Mouse (Mus musculus): ENCODE measurements at regions not wholly inside any gene's neighbourhood (a gene's known extent, or its start where the extent isn't known, plus 50 kb on each side); places are given as distances from the start of the nearest gene placed in this dataset.

GRCm38 (mm10) chr3:17772886-17773285, 175.3 kb upstream of the Cypt12 start:
- ATAC-seq (ENCODE audit: extremely low read depth, insufficient number of reproducible peaks, low FRiP score, low TSS enrichment): no peak
- H3K27me3 ChIP-seq (replicated peaks): no peaks in the 10 kb centered on the region
- no peak overlapping the region for H3K4me2 ChIP-seq
- H3K27ac ChIP-seq (replicated peaks): no peak overlapping the region
- H3K4me3 ChIP-seq: no peak overlapping the region
- no peaks in the 10 kb centered on the region for H3K36me3 ChIP-seq
- no peaks in the 10 kb centered on the region for H3K4me1 ChIP-seq
- 69% methylated on average over 1 of the region's 1 CpGs for WGBS
- H3K9ac ChIP-seq: no peak overlapping the region
- H3K9me3 ChIP-seq: no peaks in the 10 kb centered on the region

- Histone ChIP-seq H3K36me3 (no peaks in the 10 kb centered on the region), H3K4me3 (no peak overlapping the region), H3K27me3 (replicated peaks) (peaks cover 7% of the 10 kb centered on the region; the same call in 1 of the 2 replicates), H3K4me2 (no peak overlapping the region), H3K27ac (replicated peaks) (no peak overlapping the region), H3K9me3 (no peaks in the 10 kb centered on the region), H3K4me1 (no peaks in the 10 kb centered on the region), H3K9ac (no peak overlapping the region)
- no peak for ATAC-seq (ENCODE audit: extremely low read depth, insufficient number of reproducible peaks, low FRiP score, low TSS enrichment)
- WGBS: 56% methylated on average over 3 of the region's 3 CpGs
Measured at GRCm38 (mm10) chr3:17779152-17779551, 169.1 kb upstream of the Cypt12 start.

GRCm38 (mm10) chr3:17784076-17784475, 164.1 kb upstream of the Cypt12 start:
- Histone ChIP-seq H3K27me3 (replicated peaks) (peaks cover 50% of the 10 kb centered on the region), H3K4me1 (peaks cover 11% of the 10 kb centered on the region), H3K36me3 (no peaks in the 10 kb centered on the region), H3K9me3 (no peaks in the 10 kb centered on the region), H3K4me3 (no peak overlapping the region), H3K4me2 (no peak overlapping the region), H3K27ac (replicated peaks) (no peak overlapping the region), H3K9ac (no peak overlapping the region)
- no peak for ATAC-seq (ENCODE audit: extremely low read depth, insufficient number of reproducible peaks, low FRiP score, low TSS enrichment)
- 60% methylated on average over 3 of the region's 3 CpGs for WGBS

GRCm38 (mm10) chr3:17784587-17784986, 163.6 kb upstream of the Cypt12 start:
- Histone ChIP-seq H3K36me3 (no peaks in the 10 kb centered on the region), H3K4me1 (peaks cover 11% of the 10 kb centered on the region), H3K9ac (no peak overlapping the region), H3K4me2 (no peak overlapping the region), H3K27me3 (replicated peaks) (peaks cover 55% of the 10 kb centered on the region), H3K4me3 (no peak overlapping the region), H3K9me3 (no peaks in the 10 kb centered on the region), H3K27ac (replicated peaks) (no peak overlapping the region)
- WGBS: 38% methylated on average over 3 of the region's 3 CpGs
- no peak for ATAC-seq (ENCODE audit: extremely low read depth, insufficient number of reproducible peaks, low FRiP score, low TSS enrichment)

- H3K4me1 ChIP-seq: peaks cover 11% of the 10 kb centered on the region
- peak overlapping the region; percentile 93 for H3K4me2 ChIP-seq
- H3K4me3 ChIP-seq: peak overlapping the region; percentile 58
- no peak overlapping the region for H3K27ac ChIP-seq (replicated peaks)
- peak overlapping the region; percentile 78 for H3K9ac ChIP-seq
- H3K36me3 ChIP-seq: no peaks in the 10 kb centered on the region
- peaks cover 62% of the 10 kb centered on the region for H3K27me3 ChIP-seq (replicated peaks)
- WGBS: 6% methylated on average over 21 of the region's 21 CpGs
- no peaks in the 10 kb centered on the region for H3K9me3 ChIP-seq
- no peak for ATAC-seq (ENCODE audit: extremely low read depth, insufficient number of reproducible peaks, low FRiP score, low TSS enrichment)
Measured at GRCm38 (mm10) chr3:17785106-17786022, 162.8 kb upstream of the Cypt12 start.

GRCm38 (mm10) chr3:17786023-17786720, 162.0 kb upstream of the Cypt12 start:
- H3K4me3 ChIP-seq: peak overlapping the region; percentile 58
- 0 out of 2 replicates have a peak, but pooled peaks have one; percentile 8 for ATAC-seq (ENCODE audit: extremely low read depth, insufficient number of reproducible peaks, low FRiP score, low TSS enrichment)
- no peak overlapping the region for H3K27ac ChIP-seq (replicated peaks)
- peaks cover 11% of the 10 kb centered on the region for H3K4me1 ChIP-seq
- H3K9ac ChIP-seq: peak overlapping the region; percentile 78
- H3K36me3 ChIP-seq: no peaks in the 10 kb centered on the region
- H3K27me3 ChIP-seq (replicated peaks): peaks cover 70% of the 10 kb centered on the region
- no peaks in the 10 kb centered on the region for H3K9me3 ChIP-seq
- 1% methylated on average over 56 of the region's 56 CpGs for WGBS
- H3K4me2 ChIP-seq: peak overlapping the region; percentile 93

GRCm38 (mm10) chr3:17786721-17787442, 161.3 kb upstream of the Cypt12 start:
- H3K9ac ChIP-seq: peak overlapping the region; percentile 78
- peak overlapping the region; percentile 58 for H3K4me3 ChIP-seq

GRCm38 (mm10) chr3:17787443-17788333, 160.5 kb upstream of the Cypt12 start:
- Histone ChIP-seq H3K4me1 (peaks cover 11% of the 10 kb centered on the region), H3K9ac (no peak overlapping the region), H3K9me3 (no peaks in the 10 kb centered on the region), H3K27me3 (replicated peaks) (peaks cover 82% of the 10 kb centered on the region), H3K27ac (replicated peaks) (no peak overlapping the region), H3K4me3 (peak overlapping the region; percentile 58), H3K4me2 (peak overlapping the region; percentile 93), H3K36me3 (no peaks in the 10 kb centered on the region)
- ATAC-seq (ENCODE audit: extremely low read depth, insufficient number of reproducible peaks, low FRiP score, low TSS enrichment): no peak
- 9% methylated on average over 18 of the region's 18 CpGs for WGBS

More at GRCm38 (mm10) chr3:17786721-17787442, 161.3 kb upstream of the Cypt12 start:
- H3K27ac ChIP-seq (replicated peaks): no peak overlapping the region
- ATAC-seq (ENCODE audit: extremely low read depth, insufficient number of reproducible peaks, low FRiP score, low TSS enrichment): peak; percentile 54; the same call in 1 of the 2 replicates
- H3K4me2 ChIP-seq: peak overlapping the region; percentile 93
- peaks cover 11% of the 10 kb centered on the region for H3K4me1 ChIP-seq
- no peaks in the 10 kb centered on the region for H3K36me3 ChIP-seq
- H3K27me3 ChIP-seq (replicated peaks): peaks cover 77% of the 10 kb centered on the region
- whole genome bisulfite sequencing: 4% methylated on average over 35 of the region's 35 CpGs
- no peaks in the 10 kb centered on the region for H3K9me3 ChIP-seq

- Histone ChIP-seq H3K4me3 (no peak overlapping the region), H3K9ac (no peak overlapping the region), H3K27ac (replicated peaks) (no peak overlapping the region), H3K9me3 (no peaks in the 10 kb centered on the region), H3K4me1 (peaks cover 11% of the 10 kb centered on the region), H3K36me3 (no peaks in the 10 kb centered on the region), H3K27me3 (replicated peaks) (peaks cover 89% of the 10 kb centered on the region), H3K4me2 (no peak overlapping the region)
- ATAC-seq (ENCODE audit: extremely low read depth, insufficient number of reproducible peaks, low FRiP score, low TSS enrichment): no peak
- 29% methylated on average over 4 of the region's 4 CpGs for WGBS
Measured at GRCm38 (mm10) chr3:17788334-17788720, 159.9 kb upstream of the Cypt12 start.

GRCm38 (mm10) chr3:17788778-17789299, 159.4 kb upstream of the Cypt12 start:
- Histone ChIP-seq H3K36me3 (no peaks in the 10 kb centered on the region), H3K27ac (replicated peaks) (no peak overlapping the region), H3K4me2 (no peak overlapping the region), H3K4me3 (no peak overlapping the region), H3K9ac (no peak overlapping the region), H3K9me3 (no peaks in the 10 kb centered on the region), H3K27me3 (replicated peaks) (peaks cover 90% of the 10 kb centered on the region), H3K4me1 (peaks cover 15% of the 10 kb centered on the region)
- no peak for ATAC-seq (ENCODE audit: extremely low read depth, insufficient number of reproducible peaks, low FRiP score, low TSS enrichment)
- 22% methylated on average over 3 of the region's 3 CpGs for WGBS

All from heart, embryonic 13.5 days (tissue).